Mouse (Mus musculus): ENCODE data around the gene Vwa7. TPM values are rescaled to one million over a fixed set of nuclear protein-coding genes. Genes with fewer than 3 reads are reported as not detected.

Vwa7 gene
- total RNA-seq, 2 experiments from 2014 or later: 0.50 to 0.61 TPM

DNA sequence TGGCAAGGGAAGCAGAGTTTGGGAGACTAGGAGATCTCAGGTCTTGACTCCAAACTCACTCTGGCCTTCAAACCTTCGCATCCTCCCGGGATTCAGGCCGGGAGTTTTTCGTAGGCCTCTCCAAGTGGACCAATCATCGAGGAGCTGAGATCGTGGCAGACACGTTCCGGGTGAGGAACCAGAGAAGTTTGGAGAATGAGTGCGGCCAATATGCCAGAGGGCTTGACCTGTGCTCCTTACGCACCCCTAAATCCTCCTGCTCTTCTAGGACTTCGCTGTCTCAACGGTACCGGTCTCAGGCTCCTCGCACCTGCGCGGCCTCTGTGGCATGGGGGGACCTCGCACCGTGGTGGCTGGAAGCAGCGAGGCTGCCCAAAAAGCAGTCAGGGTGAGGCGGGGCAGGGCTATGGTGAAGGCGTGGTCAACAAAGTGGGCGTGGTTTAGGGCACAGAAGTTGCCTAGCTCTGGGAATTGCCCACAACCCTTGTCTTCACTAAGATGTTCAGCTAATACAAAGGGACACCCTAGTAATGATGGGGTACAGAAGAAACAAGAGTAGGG lies 44.4 kb downstream of the Vwa7 start:
- DNase-seq (ENCODE audit: low spot score in 2 of 2): no peak

GRCm38 (mm10) chr17:35061299-35061698 lies 44.9 kb downstream of the Vwa7 start:
- no peak for DNase-seq (ENCODE audit: low spot score in 2 of 2)

DNA sequence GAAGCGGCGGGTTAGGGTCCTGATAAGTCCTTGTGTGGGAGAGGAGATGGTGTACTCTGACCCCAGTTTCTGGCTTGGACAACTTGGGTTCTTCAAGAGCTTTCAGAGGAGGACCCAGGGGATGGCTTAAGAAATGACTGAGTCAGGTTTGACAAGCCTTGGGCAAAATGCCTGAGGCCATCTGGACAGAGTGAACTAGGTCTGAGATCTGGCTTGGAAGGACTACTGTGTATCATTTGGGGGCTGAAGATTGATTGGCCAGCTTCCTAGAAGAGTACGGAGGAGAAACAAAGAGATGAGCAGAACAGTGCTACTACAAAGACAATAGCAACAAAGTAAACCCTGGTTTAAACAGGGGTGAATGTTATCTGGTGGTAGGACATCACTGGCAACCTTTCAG lies 47.1 kb downstream of the Vwa7 start:
- DNase-seq (ENCODE audit: low spot score in 2 of 2): no peak

- no peak for DNase-seq (ENCODE audit: low spot score in 2 of 2)
These were observed 48.0 kb downstream of the Vwa7 start for GRCm38 (mm10) chr17:35064378-35064877.

DNA sequence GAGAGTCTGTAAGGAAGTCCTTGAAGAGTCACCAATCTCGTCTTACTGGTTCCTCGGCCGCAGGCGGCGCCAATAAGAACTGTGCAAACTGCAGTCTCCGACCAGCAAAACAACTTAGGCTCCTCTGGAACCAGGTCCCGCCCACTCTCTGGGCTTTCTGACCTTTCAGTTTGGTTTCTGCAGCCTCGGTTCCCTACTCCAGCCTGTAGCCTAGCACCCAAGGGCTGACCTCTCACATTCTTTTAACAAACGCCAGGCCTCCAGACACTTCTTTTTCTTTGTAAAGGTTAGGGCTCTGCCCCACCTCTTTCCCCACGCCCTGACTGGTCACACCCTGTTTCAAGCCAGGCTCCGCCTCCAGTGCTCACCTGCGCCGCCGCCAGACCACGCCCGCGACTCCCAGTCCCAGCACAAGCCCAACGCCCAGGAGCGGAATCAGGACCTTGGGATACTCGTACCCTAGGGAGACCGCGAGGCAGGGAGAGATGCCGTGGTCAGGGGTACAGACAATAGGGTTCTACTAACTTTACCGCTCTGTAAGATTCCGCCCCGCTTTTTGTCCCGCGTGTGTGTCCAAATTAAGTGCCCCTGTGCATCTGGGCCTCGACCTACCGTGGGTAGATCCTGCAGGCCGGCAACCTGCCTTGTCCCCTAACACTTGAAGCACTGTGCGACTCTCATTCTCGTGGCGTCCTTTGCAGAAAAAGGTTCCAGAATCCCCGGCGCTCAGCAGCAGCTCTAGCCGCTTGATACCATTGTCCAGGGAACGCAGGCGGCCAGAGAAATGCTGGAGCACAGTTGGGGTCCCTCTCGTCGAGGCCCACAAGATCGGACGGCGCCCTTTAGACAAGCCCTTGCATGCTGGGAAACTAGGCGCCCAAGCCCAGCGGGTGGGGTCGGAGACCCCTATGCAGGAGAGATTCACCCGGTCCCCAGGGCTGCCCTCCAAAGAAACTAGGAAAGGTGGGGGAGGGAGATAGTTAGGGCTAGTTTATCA lies 48.9 kb downstream of the Vwa7 start, which contains the start of gene Ly6g6c:
TSS of gene Ly6g6c (plus strand) at position 438 of the 997 bp plus-strand sequence.
- DNase-seq (ENCODE audit: low spot score in 2 of 2): no peak

- no peak for DNase-seq (ENCODE audit: low spot score in 2 of 2)
These were observed 49.7 kb downstream of the Vwa7 start, which contains the start of gene Mpig6b for GRCm38 (mm10) chr17:35066084-35066483. Mpig6b (minus strand) TSS chr17:35066184.

- no peak for DNase-seq (ENCODE audit: low spot score in 2 of 2)
These were observed 52.0 kb downstream of the Vwa7 start for GRCm38 (mm10) chr17:35068213-35068914.

DNA sequence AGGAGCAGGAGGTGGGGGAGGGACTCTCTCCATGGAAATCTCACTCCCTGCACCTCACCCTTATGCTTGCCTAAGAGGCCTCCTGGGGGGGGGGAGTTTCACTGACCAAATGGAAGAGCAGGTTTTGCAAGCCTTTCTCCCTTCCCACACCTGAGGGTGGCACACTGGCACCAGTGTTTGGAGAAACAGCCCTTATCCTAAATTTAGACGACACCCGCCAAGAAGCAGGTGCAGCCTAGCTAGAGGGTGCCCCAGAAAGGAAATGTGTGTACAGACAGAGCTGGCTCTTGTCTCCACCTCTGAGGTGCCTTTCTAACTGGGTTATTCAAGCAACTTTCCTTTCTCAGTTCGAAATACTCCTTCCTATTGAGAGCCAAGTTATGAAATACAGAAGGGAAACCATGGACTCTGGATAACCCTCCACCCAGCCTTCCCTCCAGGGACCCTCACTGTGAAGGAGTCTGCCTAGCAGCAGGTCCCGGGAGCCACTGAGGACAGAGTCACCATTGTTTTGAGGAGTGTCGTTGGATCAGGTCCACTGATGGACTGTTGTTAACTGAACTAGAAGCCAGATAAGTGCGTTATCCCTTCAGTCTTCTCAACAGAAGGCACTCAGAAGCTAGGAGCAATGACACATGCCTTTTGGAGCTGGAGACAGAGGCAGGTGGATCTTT lies 54.3 kb downstream of the Vwa7 start:
- no peak for DNase-seq (ENCODE audit: low spot score in 2 of 2)

- DNase-seq (ENCODE audit: low spot score in 2 of 2): no peak
These were observed 55.1 kb downstream of the Vwa7 start for GRCm38 (mm10) chr17:35071454-35071853.

GRCm38 (mm10) chr17:35074097-35074496 lies 57.7 kb downstream of the Vwa7 start:
- no peak for DNase-seq (ENCODE audit: low spot score in 2 of 2)

Other genes with a start within 250 kb of the Vwa7 start
- gene Cyp21a1, start 212.0 kb upstream of the Vwa7 start, total RNA-seq (2021): over 10,000 TPM in 1 of 2 experiments, 1,000 to 10,000 TPM in 1; 3,976 to 16,190 TPM
- gene Stk19, start 179.6 kb upstream of the Vwa7 start, total RNA-seq (2021): 10 to 100 TPM; 54.2 to 62.5 TPM
- 10 to 100 TPM; 75.5 to 82.1 TPM for gene Dxo, start 179.6 kb upstream of the Vwa7 start, total RNA-seq (2021)
- 10 to 100 TPM; 60.8 to 65.9 TPM for gene Skiv2l, start 166.4 kb upstream of the Vwa7 start, total RNA-seq (2021)
- 10 to 100 TPM; 46.1 to 54.5 TPM for gene Nelfe, start 166.2 kb upstream of the Vwa7 start, total RNA-seq (2021)
- 10 to 100 TPM; 14.6 to 38.9 TPM for gene Cfb, start 154.1 kb upstream of the Vwa7 start, total RNA-seq (2021)
- 10 to 100 TPM in 1 of 2 experiments, 1 to 10 TPM in 1; 9.9 to 12.4 TPM for gene Zbtb12, start 137.1 kb upstream of the Vwa7 start, total RNA-seq (2021)
- under 1 TPM in 1 of 2 experiments, not detected in 1; 0.19 TPM for gene Gm20547, start 134.5 kb upstream of the Vwa7 start, total RNA-seq (2021)
- 10 to 100 TPM; 88.3 to 89.2 TPM for gene C2, start 118.3 kb upstream of the Vwa7 start, total RNA-seq (2021)
- 100 to 1,000 TPM; 101 to 144 TPM for gene Ehmt2, start 118.1 kb upstream of the Vwa7 start, total RNA-seq (2021)
- gene Slc44a4, start 102.1 kb upstream of the Vwa7 start, total RNA-seq (2021): under 1 TPM; 0.30 to 0.51 TPM
- 10 to 100 TPM; 22.5 to 24.3 TPM for gene Neu1, start 85.3 kb upstream of the Vwa7 start, total RNA-seq (2021)
- 100 to 1,000 TPM; 635 to 643 TPM for gene Hspa1b, start 57.3 kb upstream of the Vwa7 start, total RNA-seq (2021)
- under 1 TPM in 1 of 2 experiments, not detected in 1; 0.60 TPM for gene Gm20481, start 46.7 kb upstream of the Vwa7 start, total RNA-seq (2021)
- 100 to 1,000 TPM; 195 to 256 TPM for gene Hspa1a, start 44.4 kb upstream of the Vwa7 start, total RNA-seq (2021)
- under 1 TPM; 0.30 to 0.58 TPM for gene Hspa1l, start 43.9 kb upstream of the Vwa7 start, total RNA-seq (2021)
- gene Lsm2, start 34.7 kb upstream of the Vwa7 start, total RNA-seq (2021): 10 to 100 TPM; 31.9 to 34.5 TPM
- gene Vars, start 15.6 kb upstream of the Vwa7 start, total RNA-seq (2021): 10 to 100 TPM; 49.8 to 64.8 TPM
- under 1 TPM in 1 of 2 experiments, not detected in 1; 0.51 TPM for gene Sapcd1, start 11.4 kb downstream of the Vwa7 start, total RNA-seq (2021)
- gene Msh5, start 30.2 kb downstream of the Vwa7 start, total RNA-seq (2021): 1 to 10 TPM; 1.1 to 1.3 TPM
- gene Clic1, start 33.4 kb downstream of the Vwa7 start, total RNA-seq (2021): 10 to 100 TPM; 71.9 to 92.9 TPM
- gene Ddah2, start 42.5 kb downstream of the Vwa7 start, total RNA-seq (2021): 10 to 100 TPM in 1 of 2 experiments, 1 to 10 TPM in 1; 9.1 to 17.0 TPM
- gene Ly6g6c, start 48.8 kb downstream of the Vwa7 start, total RNA-seq (2021): not detected
- under 1 TPM; 0.13 to 0.22 TPM for gene Mpig6b, start 49.6 kb downstream of the Vwa7 start, total RNA-seq (2021)
- gene Ly6g6e, start 60.3 kb downstream of the Vwa7 start, total RNA-seq (2021): not detected
- gene Ly6g6d, start 61.5 kb downstream of the Vwa7 start, total RNA-seq (2021): not detected
- not detected for gene Ly6g6f, start 69.0 kb downstream of the Vwa7 start, total RNA-seq (2021)
- 10 to 100 TPM; 75.0 to 88.2 TPM for gene Abhd16a, start 72.7 kb downstream of the Vwa7 start, total RNA-seq (2021)
- not detected for gene Ly6g5c, start 91.7 kb downstream of the Vwa7 start, total RNA-seq (2021)
- under 1 TPM; 0.33 to 0.67 TPM for gene Ly6g5b, start 98.8 kb downstream of the Vwa7 start, total RNA-seq (2021)
- gene Gpank1, start 104.9 kb downstream of the Vwa7 start, total RNA-seq (2021): 10 to 100 TPM; 14.8 to 16.2 TPM
- 100 to 1,000 TPM; 192 to 217 TPM for gene Csnk2b, start 105.5 kb downstream of the Vwa7 start, total RNA-seq (2021)
- 10 to 100 TPM; 28.8 to 34.6 TPM for gene D17H6S53E, start 109.8 kb downstream of the Vwa7 start, total RNA-seq (2021)
- not detected for gene Apom, start 115.5 kb downstream of the Vwa7 start, total RNA-seq (2021)
- 100 to 1,000 TPM; 307 to 394 TPM for gene Bag6, start 118.6 kb downstream of the Vwa7 start, total RNA-seq (2021)
- 100 to 1,000 TPM; 214 to 251 TPM for gene Prrc2a, start 148.3 kb downstream of the Vwa7 start, total RNA-seq (2021)
- 10 to 100 TPM in 1 of 2 experiments, 1 to 10 TPM in 1; 6.1 to 11.2 TPM for gene Aif1, start 159.5 kb downstream of the Vwa7 start, total RNA-seq (2021)
- 1 to 10 TPM; 3.5 to 4.1 TPM for gene Lst1, start 171.9 kb downstream of the Vwa7 start, total RNA-seq (2021)
- gene Ltb, start 177.9 kb downstream of the Vwa7 start, total RNA-seq (2021): 1 to 10 TPM; 2.0 to 6.5 TPM
- gene Tnf, start 185.4 kb downstream of the Vwa7 start, total RNA-seq (2021): under 1 TPM; 0.36 to 0.83 TPM
- gene Lta, start 188.8 kb downstream of the Vwa7 start, total RNA-seq (2021): not detected
- not detected for gene Gm16181, start 204.3 kb downstream of the Vwa7 start, total RNA-seq (2021)
- 1 to 10 TPM; 4.7 to 5.3 TPM for gene Atp6v1g2, start 217.1 kb downstream of the Vwa7 start, total RNA-seq (2021)
- gene Nfkbil1, start 219.2 kb downstream of the Vwa7 start, total RNA-seq (2021): 10 to 100 TPM; 12.4 to 15.3 TPM
- 100 to 1,000 TPM; 195 to 213 TPM for gene Ddx39b, start 225.2 kb downstream of the Vwa7 start, total RNA-seq (2021)
- gene H2-D1, start 246.2 kb downstream of the Vwa7 start, total RNA-seq (2021): 100 to 1,000 TPM; 219 to 653 TPM

All from adrenal gland, adult 18-20 months (tissue).